Mouse (Mus musculus): Measurements from ENCODE around the gene Sub1.
A peak's percentile ranks its signal among the peaks of the same experiment; 100 is the strongest.

Sub1 gene

DNA sequence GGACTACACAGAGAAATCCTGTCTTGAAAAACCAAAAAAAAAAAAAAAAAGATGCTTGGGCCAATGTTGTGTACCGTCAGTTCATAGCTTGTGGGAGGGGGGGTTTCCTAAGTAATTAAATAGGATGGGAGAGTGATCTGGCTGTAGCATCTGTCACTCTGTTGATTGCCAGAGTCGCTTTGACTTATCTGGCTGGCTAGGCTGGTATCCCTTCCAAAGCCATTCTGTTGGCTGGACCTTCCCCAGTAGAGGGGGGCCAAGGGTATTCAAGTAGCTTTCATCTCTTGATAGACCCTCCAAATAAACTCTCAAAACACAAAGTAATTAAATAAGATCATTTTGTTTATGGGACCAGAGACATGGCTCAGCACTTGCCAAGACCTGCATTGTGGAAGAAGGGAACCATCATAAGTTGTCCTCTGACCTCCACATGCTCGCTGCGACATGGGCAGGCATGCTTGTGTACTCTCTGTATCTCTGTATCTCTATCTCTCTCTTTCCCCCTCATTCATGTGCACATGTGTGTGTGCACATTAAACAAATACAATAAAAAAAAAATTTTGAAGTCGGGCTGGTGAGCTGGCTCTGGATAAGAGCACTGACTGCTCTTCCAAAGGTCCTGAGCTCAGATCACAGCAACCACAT lies 31.5 kb downstream of the Sub1 start:
- no peak for DNase-seq (ENCODE audit: low spot score in 2 of 2)

GRCm38 (mm10) chr15:11963791-11964525 lies 32.8 kb downstream of the Sub1 start:
- DNase-seq (ENCODE audit: low spot score in 2 of 2) = no peak

GRCm38 (mm10) chr15:11959716-11960115 lies 37.1 kb downstream of the Sub1 start:
- DNase-seq (ENCODE audit: low spot score in 2 of 2) = no peak

DNA sequence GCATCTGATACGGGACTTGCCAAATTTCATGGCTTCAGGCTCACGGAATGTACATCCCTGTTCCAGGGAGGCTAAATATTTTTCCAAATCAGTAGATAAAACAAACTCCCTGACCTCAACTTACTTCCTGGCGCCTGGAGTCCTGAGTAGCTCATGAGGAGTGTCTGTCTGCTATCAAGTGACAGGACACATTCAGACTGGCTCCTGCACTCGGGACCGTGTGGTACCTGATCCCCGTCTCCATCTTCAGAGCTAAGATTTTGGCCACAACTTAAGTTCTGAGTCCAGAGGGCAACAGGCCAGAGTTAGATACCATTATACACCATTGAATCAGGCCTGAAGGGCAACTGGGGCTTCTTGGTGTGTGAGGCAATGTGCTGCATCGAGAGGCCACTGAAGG lies 40.7 kb downstream of the Sub1 start:
- DNase-seq (ENCODE audit: low spot score in 2 of 2) = no peak

DNA sequence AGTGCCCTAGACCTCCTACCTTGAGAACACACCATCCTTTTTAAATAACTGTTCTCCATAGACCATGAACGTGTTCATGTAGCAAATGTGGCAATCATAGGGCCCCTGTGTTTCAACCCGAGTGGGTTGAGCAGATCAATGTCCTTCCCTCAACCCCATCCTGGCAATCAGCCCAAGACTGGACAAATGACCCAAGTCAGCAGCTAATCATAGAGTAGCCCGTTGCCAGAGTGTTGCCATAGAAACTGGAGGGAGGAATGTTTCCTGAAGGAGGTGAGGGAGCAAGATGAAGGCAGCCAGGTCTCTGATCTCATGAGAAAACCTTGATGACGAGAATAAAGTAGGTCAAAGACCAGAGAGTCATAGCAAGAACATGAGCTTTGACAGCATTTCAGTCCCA lies 42.6 kb downstream of the Sub1 start:
- DNase-seq (ENCODE audit: low spot score in 2 of 2) = no peak

GRCm38 (mm10) chr15:11952159-11952558 lies 44.6 kb downstream of the Sub1 start:
- no peak for DNase-seq (ENCODE audit: low spot score in 2 of 2)

GRCm38 (mm10) chr15:11951181-11951580 lies 45.6 kb downstream of the Sub1 start:
- DNase-seq (ENCODE audit: low spot score in 2 of 2) = peak in 1 of 2 experiments; percentile 54

DNA sequence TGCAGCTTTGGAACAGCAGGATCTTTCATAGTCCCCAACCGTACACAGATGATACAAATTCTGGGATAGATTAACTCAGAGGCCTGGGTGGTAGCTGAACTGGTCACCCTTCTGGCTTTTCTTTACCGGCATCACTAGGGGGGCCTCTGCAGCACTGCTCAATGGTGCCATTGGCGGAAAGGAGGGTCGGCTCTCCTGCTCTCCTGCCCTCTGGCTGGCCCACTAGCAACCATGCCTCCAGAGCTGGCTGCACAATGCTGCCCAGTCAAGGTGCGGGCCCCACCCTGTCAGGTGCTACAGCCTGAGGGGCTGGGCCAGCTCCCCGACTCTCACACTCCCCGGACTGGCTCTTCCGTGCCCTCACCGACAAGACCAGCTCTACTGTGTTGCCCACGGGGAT lies 46.6 kb downstream of the Sub1 start:
- DNase-seq (ENCODE audit: low spot score in 2 of 2) = no peak

- no peak for DNase-seq (ENCODE audit: low spot score in 2 of 2)
Measured at GRCm38 (mm10) chr15:11949490-11949889, 47.3 kb downstream of the Sub1 start.

GRCm38 (mm10) chr15:11940855-11941254 lies 55.9 kb downstream of the Sub1 start:
- no peak for DNase-seq (ENCODE audit: low spot score in 2 of 2)

Measured in urinary bladder, postnatal 4 days (tissue).